Mouse (Mus musculus) spleen, adult 18-20 months (tissue): ENCODE measurements at regions not wholly inside any gene's neighbourhood (a gene's known extent, or its start where the extent isn't known, plus 50 kb on each side); places are given as distances from the start of the nearest gene placed in this dataset.

Experiments
- DNase-seq, 2 experiments: peaks; one replicate each; pipeline ENCODE4 v3.0.0; 2022; ENCODE audit warnings: mixed read lengths in 2 of 2

DNA sequence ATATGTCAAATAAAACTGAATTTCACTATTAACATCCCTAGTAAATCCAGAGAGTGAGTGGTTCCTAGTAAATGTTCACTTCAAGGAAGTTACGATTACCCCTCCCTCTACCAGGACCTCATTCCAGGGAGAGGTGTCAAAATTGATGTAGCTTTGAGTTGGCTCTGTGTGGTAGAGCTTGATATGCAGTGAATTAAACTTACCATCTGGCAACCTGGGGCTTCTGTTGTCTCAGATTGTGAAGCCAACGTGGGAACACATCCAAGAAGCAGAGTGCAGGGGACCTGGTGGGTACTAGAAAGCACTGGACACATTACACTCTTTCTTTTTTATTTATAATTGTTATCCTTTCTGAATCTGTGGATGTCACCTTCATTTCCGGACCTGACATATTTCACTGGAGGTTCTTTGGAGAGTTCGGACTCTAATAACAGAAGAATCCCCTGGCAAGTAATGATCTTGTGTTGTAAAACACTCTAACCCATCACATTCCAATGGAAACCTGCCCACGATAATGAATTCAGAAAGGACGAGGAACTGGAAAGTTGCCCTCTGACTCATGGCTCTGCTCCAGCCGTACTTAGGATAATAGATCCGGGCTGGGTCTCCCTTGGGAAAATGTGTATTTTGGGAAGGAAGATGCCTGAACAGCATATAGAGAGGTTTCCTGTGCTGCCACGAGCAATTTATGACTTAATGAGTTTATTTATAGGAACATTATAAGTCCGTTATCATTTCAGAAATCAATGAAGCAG is 295.8 kb downstream of the Plk2 start:
- no peak for DNase-seq

DNA sequence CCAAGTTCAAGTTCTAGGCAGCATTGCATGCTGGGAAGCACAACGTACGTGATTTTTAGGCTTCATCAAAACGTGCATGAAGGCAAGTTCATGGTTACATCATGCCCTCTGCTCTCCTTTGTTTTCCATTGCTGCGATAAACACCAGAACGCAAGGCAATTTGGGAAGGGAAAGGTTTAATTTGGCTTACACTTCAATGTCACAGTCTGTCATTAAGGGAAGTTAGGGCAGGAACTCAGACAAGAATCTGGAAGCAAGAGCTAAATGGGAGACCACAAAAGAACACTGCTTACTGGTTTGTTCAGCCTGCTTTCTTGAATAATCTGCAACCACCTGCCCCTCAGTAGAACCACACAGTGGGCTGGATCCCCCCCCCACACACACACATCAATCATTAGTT is 297.9 kb downstream of the Plk2 start:
- DNase-seq = no peak

DNA sequence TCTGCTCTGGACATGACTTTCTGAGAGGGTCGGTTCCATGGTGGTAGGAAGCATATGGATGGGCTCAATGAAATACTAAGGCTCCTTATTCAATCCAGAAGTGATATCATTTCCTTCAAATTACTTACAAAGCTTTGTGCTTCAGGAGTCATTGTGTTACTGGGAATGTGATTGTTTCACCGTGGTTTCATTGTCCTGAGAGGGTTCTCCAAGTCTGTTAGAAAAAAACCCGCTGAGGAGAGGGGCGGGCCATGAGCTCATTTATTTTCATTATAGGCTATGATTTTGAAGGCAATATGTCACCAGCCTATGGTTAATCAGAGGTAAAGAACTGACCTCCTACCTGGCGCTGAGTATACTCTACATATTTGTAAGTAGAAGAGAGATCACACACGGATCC is 300.0 kb downstream of the Plk2 start:
- no peak for DNase-seq

DNA sequence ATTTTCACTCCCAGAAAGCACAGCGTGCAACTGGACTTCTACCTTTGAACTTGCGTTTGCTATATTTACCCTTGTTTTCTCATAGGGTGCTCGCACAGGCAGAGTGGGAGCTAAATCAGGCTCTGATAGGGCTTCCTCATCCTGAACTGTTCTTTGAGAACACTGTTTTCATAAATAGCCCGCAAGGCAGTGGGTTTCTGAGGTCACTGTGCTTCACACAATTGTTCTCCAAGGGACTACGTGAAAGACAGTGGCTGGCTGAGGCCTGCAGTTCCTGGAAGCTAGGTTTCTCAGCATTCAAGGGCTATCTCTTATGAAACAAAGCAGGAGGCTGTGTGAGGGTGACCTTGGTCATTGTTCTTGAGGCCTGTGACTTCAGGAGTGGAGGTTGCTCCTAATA is 301.7 kb downstream of the Plk2 start:
- no peak for DNase-seq

DNA sequence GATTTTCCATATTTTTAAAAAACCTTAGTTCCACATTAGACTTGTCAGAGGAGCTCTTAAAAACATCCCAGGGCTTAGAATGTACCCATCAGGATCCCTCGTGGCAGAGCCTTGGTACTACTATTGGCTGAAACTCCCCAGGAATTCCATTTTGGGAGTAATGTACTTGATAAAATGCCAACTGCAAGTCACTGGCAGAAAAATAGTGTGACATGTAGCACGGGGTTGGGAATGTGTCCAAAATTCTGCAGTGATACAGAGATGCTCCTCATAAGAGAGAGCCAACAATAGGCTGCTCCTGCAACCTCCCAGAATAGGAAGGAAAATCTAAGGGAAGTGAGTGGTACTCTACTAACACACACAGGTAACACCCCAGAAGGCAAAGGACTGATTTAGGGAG is 309.4 kb downstream of the Plk2 start:
- DNase-seq = no peak

DNA sequence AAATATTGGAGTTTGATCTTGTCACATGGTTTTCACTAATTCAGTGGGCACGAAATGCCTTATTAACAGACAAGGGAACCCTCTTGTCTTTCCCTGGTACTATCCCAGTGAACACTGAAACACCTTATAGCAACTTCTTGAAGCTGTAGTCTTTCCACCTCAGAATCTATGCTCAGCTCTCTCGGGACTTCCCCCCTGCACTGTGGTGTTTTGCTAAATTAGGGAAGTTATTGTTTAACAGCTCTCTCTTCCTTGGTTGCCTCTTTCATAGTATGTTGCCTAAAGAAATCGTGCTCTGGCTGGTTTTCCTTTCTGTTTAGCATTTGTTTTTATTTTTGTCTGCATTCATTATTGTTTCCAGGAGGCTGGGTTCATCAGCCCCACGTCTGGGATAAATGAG is 316.0 kb downstream of the Plk2 start:
- no peak for DNase-seq

DNA sequence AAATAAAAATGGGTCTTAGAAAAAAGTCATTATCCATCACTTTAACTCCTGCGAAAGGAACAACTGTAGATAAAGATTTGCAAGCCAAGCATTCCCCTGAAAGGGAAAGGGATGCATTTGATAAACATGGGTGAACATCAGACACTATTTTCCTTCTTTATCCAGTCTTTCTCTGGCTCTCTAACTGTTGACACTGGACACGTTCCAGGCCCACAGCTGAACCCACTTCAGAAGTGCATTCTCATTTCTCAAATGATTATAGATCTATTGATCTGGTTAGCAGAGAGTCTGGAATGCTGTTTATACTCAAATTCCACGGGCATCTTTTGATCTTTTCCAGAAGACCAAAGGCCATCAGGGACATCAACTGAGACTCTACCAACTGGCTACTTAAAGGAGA is 317.7 kb downstream of the Plk2 start:
- DNase-seq = no peak

DNA sequence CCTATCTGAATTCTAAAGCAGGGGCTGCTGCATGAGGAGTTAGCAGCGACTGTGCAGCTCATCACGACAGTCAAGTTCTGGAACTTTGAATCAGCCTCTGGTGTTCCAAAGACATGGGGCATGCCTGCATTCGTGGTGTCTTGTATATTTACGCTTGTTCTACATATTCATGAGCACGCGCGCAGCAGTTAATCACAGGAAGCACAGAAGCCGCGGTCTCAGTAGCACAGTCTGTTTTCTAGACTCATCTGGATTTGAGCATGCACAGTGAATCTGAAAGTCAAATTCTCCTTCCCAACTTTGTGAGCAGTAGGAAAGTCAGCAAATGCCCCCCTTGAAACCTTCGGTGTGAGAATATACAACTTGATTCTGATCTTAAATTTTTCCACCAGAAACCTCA is 327.3 kb downstream of the Plk2 start:
- DNase-seq = no peak

DNA sequence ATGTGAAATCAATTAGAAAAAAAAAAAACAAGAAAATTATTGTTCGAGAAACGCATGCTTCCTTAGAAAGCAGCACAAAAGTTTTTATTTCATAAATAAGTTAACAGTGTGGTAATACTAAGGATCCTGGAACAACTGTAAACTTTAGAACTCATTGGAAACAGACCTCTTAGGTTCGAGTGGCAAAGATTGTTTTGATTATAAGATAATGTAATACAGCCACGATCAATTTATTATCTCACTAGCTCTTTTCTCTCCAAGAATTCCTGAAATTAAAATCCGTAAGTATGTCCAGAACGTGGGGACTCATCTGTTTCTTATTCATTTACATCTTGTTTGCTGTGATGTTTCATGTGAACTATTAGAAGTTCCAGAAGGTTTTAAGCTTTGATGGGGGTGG is 327.9 kb downstream of the Plk2 start:
- no peak for DNase-seq

DNA sequence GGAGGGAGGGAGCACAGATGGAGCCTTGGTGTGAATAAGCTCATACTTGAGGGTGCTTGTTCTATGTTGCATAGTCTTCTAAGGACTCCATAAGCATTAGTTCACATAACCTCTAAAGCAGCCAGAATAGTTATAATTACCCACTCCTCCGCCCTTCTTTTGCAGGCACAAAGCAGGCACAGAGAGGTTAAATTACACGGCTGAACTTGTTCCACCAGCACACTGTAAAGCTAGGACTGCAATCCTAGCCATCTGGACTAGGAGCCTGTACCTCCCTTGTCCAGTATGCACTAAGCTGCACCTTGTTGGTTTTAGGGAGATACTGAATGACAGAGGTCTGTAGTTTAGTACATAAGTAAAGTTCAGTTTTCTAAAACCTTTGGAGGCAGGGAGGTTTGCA is 330.0 kb downstream of the Plk2 start:
- no peak for DNase-seq

DNA sequence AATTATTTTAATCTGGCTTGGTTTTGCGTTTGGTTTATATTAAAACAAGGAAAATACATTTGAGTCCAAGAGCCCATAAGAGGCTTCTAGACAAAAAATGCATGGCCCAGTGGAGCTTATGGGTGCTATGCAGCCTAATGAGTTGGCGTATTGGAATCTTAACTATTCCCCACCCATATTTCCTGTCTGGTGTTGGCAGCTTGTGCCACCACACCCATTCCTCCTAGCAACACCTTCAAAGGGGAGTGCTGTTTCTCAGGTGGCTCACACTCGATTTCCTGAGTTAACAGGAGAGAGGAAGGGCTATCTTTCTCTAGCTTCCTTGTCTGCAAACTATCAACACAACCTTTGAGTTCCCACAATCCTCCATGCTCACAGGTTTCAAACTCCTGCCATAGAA is 331.0 kb downstream of the Plk2 start:
- DNase-seq = no peak

DNA sequence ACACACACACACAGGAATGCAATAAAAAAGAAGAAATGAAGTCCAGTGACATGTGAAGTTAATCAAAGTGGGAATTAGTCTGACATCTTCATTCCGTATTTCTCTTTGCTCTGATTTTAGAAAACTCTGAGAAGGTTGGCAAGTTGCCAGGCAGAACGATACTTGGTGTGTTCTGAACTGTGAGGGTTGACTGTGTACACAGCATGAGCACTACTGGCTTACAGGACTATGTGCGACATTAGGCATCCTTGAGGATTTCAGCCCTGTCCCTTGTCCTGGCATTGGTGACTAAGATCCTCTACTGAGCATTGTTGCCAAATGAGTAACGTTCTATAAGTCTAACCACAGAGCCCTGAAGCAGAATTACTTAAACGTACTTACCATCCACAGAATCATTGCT is 340.7 kb downstream of the Plk2 start:
- no peak for DNase-seq

DNA sequence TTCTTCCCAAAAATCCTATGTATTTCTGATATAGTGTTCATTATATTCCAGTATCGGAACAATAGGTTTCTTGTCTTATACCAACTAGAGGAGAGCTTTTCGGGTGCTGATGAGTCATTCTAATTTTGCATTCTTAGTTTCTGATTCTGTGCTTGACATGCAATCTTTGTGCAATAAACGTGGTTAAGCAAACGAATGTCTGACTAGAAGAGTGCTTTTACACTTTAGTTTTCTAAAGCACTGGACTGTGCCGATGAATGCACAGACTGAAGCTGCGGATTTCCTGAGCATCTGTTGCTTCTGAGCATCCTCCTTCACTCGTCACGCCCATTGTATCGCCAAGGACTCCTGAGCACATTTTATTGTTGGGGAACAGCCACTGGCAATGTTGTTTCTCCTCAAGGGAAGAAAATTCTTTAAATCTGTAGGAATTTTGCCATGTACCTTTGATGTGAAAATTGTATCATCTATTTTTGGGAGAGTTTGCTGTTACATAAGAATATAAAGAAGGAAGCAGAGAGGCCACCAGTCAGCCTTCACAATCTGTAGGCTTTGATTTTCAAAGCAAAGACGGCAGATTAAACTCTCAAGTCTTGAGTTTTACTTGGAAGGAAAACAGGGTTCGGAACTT is 346.8 kb downstream of the Plk2 start:
- DNase-seq = no peak

DNA sequence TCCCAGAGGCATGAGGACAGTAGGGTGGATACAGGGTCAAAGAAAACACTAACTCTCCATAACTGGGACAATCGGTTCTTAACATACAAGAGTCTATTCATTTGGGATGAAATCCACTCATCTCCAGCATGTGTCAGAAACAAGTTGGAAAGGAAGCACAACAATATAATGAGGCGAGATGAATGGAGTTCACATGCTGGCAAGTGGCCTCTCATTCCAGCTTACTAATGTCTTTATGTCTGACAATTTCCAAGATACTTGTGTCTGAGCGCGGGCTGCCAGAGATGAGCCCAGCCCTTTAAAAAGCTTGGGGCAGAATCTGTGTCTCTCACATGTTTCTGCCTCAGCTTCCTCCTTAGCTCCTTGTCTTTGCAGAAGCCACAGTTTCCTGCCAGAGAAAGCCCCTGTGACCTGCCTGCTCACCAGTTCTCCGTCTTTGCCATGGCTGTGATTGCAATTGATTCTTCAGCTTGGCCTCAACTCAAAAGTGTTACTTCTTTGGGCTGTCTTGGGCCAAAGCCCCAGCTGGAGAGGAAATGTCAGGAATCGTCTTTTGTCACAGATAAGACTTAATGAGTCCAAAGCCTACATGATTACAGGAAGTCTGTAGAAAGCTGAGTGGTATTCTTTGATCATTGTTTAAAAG is 352.5 kb downstream of the Plk2 start:
- no peak for DNase-seq

DNA sequence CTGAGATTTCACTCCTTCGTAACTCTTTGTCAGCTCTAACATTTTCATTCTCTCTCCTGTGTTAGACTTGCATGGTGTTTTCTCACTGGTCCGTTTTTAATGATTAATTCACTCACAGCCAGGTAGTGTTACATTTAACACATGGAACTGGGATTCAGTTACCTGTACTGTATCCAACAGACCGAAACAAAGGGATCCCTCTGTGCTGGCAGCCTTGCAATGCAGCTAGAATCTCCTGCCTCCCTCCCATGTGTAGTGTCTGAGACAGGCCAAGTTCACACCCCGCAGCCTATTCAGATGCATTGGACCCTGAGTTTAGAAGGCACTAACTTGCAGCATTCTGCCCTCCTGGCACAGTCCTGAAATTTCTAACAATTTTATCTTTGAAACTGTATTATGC is 357.9 kb downstream of the Plk2 start:
- no peak for DNase-seq

DNA sequence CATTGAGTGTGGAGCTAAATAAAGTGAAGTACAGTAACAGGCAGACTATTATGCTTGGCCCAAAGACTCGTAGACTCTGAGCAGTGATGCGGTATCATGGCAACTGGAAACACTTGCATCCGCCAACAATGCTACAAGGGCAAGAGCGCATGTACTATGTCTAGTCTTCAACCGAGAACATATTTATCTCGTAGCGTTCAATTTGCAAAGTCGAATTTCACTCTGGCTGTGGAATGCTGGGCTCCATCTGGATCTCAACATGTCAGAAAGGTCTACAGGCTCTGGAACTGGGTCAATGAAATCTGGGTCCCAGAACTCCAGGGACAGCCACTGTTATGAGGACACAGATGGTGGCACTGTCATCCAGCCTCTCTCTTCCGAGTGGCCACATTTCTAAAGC is 359.7 kb downstream of the Plk2 start:
- DNase-seq = no peak

DNA sequence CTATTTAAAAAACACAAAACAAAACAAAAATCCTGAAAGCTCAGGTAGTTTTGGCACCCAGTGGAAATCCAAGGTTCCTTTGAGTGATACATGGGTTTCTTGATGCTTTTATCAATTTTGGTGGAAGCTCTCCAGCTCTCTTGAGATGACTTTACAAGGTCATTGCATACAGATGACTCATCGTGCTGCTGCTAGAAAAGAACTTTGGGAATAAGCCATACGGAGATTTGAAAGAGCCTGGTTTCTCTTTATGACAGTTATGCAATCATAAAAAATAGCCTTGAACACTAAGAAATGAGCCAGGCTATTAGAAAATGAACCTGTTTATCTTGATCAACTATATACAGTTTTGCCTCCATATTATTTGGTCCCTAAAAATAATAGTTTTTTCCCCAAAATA is 362.0 kb downstream of the Plk2 start:
- DNase-seq = no peak

DNA sequence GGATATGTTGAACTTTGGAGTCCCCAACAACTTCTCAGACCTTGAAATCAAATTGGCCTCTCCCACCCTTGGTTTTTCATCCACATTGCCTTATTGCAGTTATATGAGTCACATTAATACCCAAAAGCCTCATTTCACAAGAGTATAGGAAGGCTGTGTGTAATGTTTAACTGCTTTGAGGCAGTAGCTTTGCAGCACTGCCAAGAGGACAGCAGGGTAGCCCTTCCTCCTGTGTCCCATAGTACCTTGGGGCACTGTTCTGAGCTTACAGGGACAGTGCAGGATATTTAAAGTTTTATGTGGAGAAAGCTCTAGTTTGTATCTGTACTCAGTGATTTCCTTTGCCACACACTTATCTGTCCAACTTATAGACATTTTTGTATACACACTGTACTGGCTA is 374.4 kb downstream of the Plk2 start:
- DNase-seq = no peak

DNA sequence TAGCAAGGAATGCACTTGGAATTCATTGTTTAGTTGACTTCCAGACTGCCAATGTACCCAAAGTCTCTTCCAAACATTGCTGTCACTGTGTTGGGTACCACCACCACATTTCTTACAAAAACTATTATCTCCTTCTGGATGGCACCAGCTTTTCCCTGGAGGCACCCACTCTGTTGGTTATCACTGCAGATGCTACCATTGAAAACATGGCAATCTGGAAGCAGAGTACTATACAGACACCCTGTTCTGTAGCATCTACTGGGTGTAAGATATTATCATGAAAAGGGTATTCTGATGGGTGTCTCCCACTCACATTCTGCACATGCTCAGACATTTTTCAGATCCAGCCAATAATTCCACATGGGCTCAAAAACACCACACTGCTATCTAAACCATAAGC is 380.4 kb downstream of the Plk2 start:
- DNase-seq = no peak

DNA sequence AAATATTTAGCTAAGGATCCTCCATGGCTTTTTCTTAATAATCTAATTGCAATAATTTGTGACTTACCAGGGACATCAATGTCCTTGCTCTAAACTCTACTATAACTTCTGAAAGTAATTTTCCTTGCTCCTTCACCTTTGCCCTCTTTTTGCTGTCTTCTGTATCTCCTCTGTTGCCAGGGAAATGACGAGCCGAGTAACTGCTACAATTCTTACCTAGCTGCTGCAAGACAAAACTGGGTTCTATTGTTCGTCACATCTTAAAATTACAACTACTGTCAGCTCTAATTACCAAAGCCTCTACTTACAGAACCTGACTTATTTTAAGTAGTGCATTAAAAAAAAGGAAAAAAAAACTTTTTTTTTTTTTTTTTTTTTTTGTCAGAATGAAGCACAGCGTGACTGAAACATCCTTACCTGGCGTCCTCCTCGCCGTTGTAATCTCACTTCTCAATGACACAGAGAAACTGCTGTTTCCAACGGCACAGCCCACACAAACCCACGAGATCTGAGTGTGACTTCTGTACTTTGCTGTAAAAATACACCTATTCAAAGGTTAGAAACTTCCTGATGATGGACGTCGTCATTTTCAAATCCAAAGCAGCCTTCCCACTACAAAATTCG is 389.4 kb downstream of the Plk2 start:
- DNase-seq = no peak

DNA sequence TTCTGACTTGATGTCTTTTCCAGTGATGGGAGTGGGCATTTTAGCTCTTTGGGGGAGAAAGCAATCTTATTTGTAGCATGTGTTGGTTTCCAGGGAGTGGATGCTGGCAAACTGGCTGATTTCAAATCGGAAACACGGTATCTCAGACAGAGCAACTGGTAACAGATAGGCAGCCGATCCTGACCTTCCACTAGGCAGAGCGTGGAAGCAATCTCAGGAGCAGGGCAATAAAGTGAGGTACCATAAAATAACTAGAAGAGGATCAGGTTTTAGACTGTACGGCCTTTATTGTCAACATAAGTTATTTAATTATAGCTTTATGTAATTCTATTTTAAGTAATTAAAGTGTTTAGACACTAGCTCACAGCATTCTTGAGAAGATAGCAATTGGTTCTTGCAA is 390.0 kb downstream of the Plk2 start:
- no peak for DNase-seq

DNA sequence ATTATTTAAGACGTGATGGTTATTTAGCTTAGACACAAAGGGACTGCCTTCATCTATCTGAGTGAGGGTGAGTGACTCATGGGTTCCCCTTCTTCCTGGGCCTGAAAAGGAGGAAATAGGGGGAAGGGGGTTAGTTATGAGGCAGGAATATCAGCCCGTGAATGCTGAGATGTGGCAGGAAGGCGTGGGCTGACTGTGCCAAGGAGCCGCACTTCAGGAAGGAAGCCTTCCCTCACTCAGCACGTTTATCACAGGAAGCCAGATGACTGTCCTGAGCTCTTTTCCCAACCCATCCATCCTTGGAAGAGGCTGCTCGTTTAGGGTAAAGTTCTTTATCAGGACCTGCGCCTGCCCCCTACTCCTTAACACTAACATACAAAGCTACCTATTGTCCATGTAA is 403.5 kb downstream of the Plk2 start:
- DNase-seq = no peak

DNA sequence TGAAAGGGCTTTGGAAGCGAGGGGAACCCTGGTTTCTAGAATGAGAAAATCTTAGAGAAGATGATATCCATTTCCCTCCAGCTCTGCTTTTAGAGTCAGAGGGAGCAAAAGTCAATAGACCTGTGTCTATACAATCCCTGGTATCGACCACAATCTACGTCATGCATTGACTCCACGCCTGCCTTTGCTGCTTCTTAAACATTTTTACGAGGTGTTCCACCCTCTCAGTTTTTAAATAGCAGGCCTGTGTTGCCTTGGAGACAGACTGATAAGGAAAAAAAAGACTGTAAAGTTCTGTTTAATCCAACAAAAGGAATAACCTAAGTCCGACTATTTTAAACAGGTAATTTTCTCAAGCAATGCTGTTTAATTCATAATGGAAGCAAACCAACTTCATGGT is 408.0 kb downstream of the Plk2 start:
- DNase-seq = no peak

DNA sequence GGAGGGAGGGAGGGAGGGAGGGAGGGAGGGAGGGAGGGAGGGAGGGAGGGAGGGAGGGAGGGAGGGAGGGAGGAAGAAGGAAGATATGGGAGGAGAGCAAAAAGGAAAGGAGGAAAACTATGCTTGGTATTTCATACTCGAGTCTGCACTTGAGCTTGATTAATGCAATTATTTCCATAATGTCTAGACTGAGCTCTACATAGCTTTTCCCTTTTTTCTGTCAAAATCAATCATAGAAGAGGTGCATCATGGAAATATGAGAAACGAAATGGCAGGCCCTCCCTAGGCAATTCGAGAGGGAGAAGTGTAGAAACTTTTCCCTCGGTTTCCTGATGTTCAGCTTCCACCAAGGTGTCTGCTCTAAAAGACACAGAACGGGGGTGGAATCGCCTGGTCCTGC is 417.6 kb downstream of the Plk2 start:
- no peak for DNase-seq
